In the genomic region with DNA sequence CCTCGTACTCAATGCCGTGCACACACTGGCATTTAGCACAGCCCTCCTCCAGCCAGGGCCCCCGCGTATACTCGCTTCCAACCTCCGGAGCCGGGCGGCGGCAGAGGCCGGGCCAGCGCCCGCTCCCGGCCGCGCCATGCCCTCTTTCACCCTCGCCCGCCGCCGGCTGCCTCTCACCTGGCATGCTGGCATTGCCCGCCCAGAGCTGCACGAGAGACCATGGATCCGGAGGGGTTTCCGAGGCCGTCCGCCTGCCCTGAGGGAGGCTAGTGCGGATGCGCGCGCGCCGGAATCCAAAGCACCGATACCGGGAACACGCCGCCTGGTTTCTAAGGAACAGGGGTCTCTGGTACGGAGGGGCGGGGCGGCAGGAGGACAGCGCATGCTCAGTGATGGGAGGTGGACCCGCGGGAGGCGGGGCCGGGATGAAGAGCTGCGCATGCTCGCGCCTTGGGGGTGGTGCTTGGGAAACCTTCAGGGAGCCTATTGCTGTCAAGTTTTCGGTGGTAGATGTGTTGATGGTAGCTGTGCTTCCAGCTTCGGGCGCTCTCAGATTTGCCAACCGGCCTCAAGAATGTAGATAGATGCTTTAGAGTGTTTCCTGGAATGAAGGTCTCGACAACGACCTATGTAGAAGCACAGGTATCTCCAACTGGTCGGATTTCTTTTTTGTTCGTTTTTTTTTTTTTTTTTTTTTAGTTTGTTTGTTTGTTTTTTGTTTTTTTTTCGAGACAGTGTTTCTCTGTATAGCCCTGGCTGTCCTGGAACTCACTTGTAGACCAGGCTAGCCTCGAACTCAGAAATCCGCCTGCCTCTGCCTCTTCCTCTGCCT, we compare ENCODE assay signal across 8 mouse cellular contexts. TPM values are rescaled to one million over a fixed set of nuclear protein-coding genes. Genes with fewer than 3 reads are reported as not detected.
DNase-seq lines count a peak whose midpoint lies in the region; ATAC-seq and TF ChIP-seq lines count a peak whose summit lies in the region.

A gene (minus strand): TSS at position 388 of the 832 bp plus-strand sequence.

- H3K4me3 ChIP-seq in hindbrain, embryonic 10.5 days, result peak within 1 kb of the TSS; percentile 97
- H3K4me3 ChIP-seq in lung, postnatal 0 days (ENCODE audit: low read depth, low read length), result peak within 1 kb of the TSS; percentile 86

- peak; percentile 76 for DNase-seq in MEL-GATA-1-ER (ENCODE audit: extremely low read depth, low read depth)
- peak; percentile 98 for DNase-seq in cerebellum, adult 8-10 months
- peak; percentile 97 for DNase-seq in forelimb bud, embryonic 11.5 days (ENCODE audit: low read depth, low spot score)
- DNase-seq in hindbrain, embryonic 10.5 days (ENCODE audit: low spot score), result peak; percentile 98
- peak; percentile 96 for DNase-seq in layer of hippocampus, adult 9-11 months
- DNase-seq in lung, postnatal 0 days (ENCODE audit: low spot score), result peak; percentile 97
- peak; percentile 99 for DNase-seq in ovary, postnatal 14 days (ENCODE audit: low spot score)
- peak; percentile 99 for DNase-seq in thymus, postnatal 14 days

- WGBS in hindbrain, embryonic 10.5 days, result 5% methylated on average over 57 of the region's 57 CpGs
- 3% methylated on average over 54 of the region's 57 CpGs for WGBS in lung, postnatal 0 days

- TF ChIP-seq CTCF in lung, postnatal 0 days (IDR thresholded peaks at IDR 0.05), result no peak

- peaks cover 30% of the 10 kb centered on the region for H3K4me1 ChIP-seq in hindbrain, embryonic 10.5 days (replicated peaks)
- peaks cover 4% of the 10 kb centered on the region; the same call in 1 of the 2 replicates for H3K4me1 ChIP-seq in lung, postnatal 0 days (ENCODE audit: insufficient read depth, low read depth, low read length)

- peak; percentile 99 for ATAC-seq in lung, postnatal 0 days

- no peaks in the 10 kb centered on the region for H3K27me3 ChIP-seq in hindbrain, embryonic 10.5 days (ENCODE audit: insufficient read depth, poor library complexity, severe bottlenecking)
- H3K27me3 ChIP-seq in lung, postnatal 0 days (replicated peaks; ENCODE audit: insufficient read depth, low read length), result no peaks in the 10 kb centered on the region

- H3K4me2 ChIP-seq in lung, postnatal 0 days (replicated peaks; ENCODE audit: low read depth, low read length), result peak within 1 kb of the TSS; percentile 80

- H3K27ac ChIP-seq in hindbrain, embryonic 10.5 days, result peak within 1 kb of the TSS; percentile 91
- H3K27ac ChIP-seq in lung, postnatal 0 days (ENCODE audit: low read length), result peak within 1 kb of the TSS; percentile 82

- TF ChIP-seq EP300 in lung, postnatal 0 days (IDR thresholded peaks at IDR 0.05), result no peak

- peak within 1 kb of the TSS; percentile 59 for H3K9ac ChIP-seq in lung, postnatal 0 days (replicated peaks; ENCODE audit: low read depth)

- peaks cover 5% of the 10 kb centered on the region; the same call in 1 of the 2 replicates for H3K36me3 ChIP-seq in hindbrain, embryonic 10.5 days
- H3K36me3 ChIP-seq in lung, postnatal 0 days (ENCODE audit: insufficient read depth, low read length), result no peaks in the 10 kb centered on the region

- no peaks in the 10 kb centered on the region for H3K9me3 ChIP-seq in hindbrain, embryonic 10.5 days
- H3K9me3 ChIP-seq in lung, postnatal 0 days (ENCODE audit: low read length), result no peaks in the 10 kb centered on the region

RNA-seq across cellular contexts. Expression of the gene that starts here (rescaled TPM):
- polyA plus RNA-seq in hindbrain, embryonic 10.5 days (2016; fragmentation: Nextera tagmentation; extraction: Ambion mirVana), result 36.8 and 49.8 TPM in 2 replicates
- 19.5 and 24.4 TPM in 2 replicates for polyA plus RNA-seq in lung, postnatal 0 days (2015; fragmentation: Nextera tagmentation; extraction: Ambion mirVana)

Comparison
In these comparisons a context has a peak if more than half of its experiments do, and no peak if none do; other contexts are left out.
1. Peak in every context shown above with its lines: DNase-seq, ATAC-seq, H3K4me3 ChIP-seq and H3K27ac ChIP-seq.